Mouse (Mus musculus) CH12.LX (cell line): Measurements from ENCODE around the gene Grid2. TPM values are rescaled to one million over a fixed set of nuclear protein-coding genes. Genes with fewer than 3 reads are reported as not detected.

Experiments
- DNase-seq: peaks from one replicate; pipeline ENCODE4 v3.0.0-alpha.2; 2013; ENCODE audit errors: extremely low read depth
- H3K27ac ChIP-seq: 2 replicates; pipeline ENCODE4 v1.5.1; 2012; ENCODE audit warnings: low read depth, mild to moderate bottlenecking, control low read depth, moderate library complexity; ENCODE audit not compliant: insufficient read depth
- H3K27me3 ChIP-seq: replicated peaks from 2 replicates; pipeline ENCODE3; 2012; ENCODE audit warnings: inconsistent platforms
- H3K36me3 ChIP-seq, 2 experiments: replicated peaks in 1 of 2; 2 replicates each; pipeline versions ENCODE3 to v1.6.1; 2012; ENCODE audit warnings: inconsistent platforms in 1 of 2, low read length in 1 of 2, mild to moderate bottlenecking in 1 of 2, mixed read lengths in 1 of 2, moderate library complexity in 1 of 2; ENCODE audit not compliant: control insufficient read depth in 1 of 2, insufficient read depth in 1 of 2
- H3K4me1 ChIP-seq, 2 experiments: 2 replicates each; pipeline ENCODE4 v1.6.1; 2012; ENCODE audit warnings: inconsistent platforms in 1 of 2, moderate library complexity in 1 of 2; ENCODE audit not compliant: insufficient read depth in 2 of 2, control insufficient read depth in 1 of 2
- H3K4me2 ChIP-seq: 2 replicates; pipeline ENCODE4 v1.6.1; 2012; ENCODE audit warnings: low read depth, mild to moderate bottlenecking, control low read depth; ENCODE audit not compliant: poor library complexity, insufficient read depth, severe bottlenecking
- H3K4me3 ChIP-seq, 3 experiments: fragments of 150-350 bp in 1 of 3; sonication (generic) in 1 of 3; replicated peaks in 1 of 3; 2 replicates each; pipeline versions ENCODE3 to v1.5.1; 2011 to 2012; ENCODE audit warnings: low read depth in 2 of 3, low read length in 2 of 3, mild to moderate bottlenecking in 2 of 3, moderate library complexity in 2 of 3, control low read depth in 1 of 3, improper control_type of control experiment in 1 of 3, inconsistent platforms in 1 of 3, mixed read lengths in 1 of 3; ENCODE audit not compliant: poor library complexity in 1 of 3
- H3K79me2 ChIP-seq: replicated peaks from 2 replicates; pipeline ENCODE4 v1.6.1; 2012; ENCODE audit warnings: mild to moderate bottlenecking, moderate library complexity; ENCODE audit not compliant: control insufficient read depth, poor library complexity, insufficient read depth, severe bottlenecking; ENCODE audit errors: extremely low read depth
- H3K9ac ChIP-seq: 2 replicates; pipeline ENCODE4 v1.6.1; 2012; ENCODE audit warnings: low read depth, mild to moderate bottlenecking, control low read depth, moderate library complexity; ENCODE audit not compliant: insufficient read depth
- H3K9me3 ChIP-seq: replicated peaks from 2 replicates; pipeline ENCODE3; 2012; ENCODE audit warnings: low read length, inconsistent platforms, mixed read lengths
- CHD1 ChIP-seq: IDR thresholded peaks from 2 replicates; pipeline ENCODE4 v1.6.1; 2012; ENCODE audit warnings: low read depth, low read length, improper control_type of control experiment, inconsistent platforms
- CTCF ChIP-seq, 2 experiments: IDR thresholded peaks in 1 of 2; conservative IDR thresholded peaks in 1 of 2; 2 replicates each; pipeline ENCODE4 v1.5.1; 2011 to 2012; ENCODE audit warnings: low read depth in 2 of 2, low read length in 2 of 2, improper control_type of control experiment in 1 of 2, inconsistent platforms in 1 of 2, mild to moderate bottlenecking in 1 of 2, moderate library complexity in 1 of 2
- ELF1 ChIP-seq: IDR thresholded peaks from 2 replicates; pipeline ENCODE4 v1.6.1; 2014; ENCODE audit warnings: low read depth, mild to moderate bottlenecking, inconsistent platforms, low read length, improper control_type of control experiment
- EP300 ChIP-seq: IDR thresholded peaks from 2 replicates; pipeline ENCODE4 v1.6.1; 2011; ENCODE audit warnings: low read length, improper control_type of control experiment
- ETS1 ChIP-seq: conservative IDR thresholded peaks from 2 replicates; pipeline ENCODE4 v1.6.1; 2012; ENCODE audit warnings: low read depth, mild to moderate bottlenecking, inconsistent platforms, low read length, improper control_type of control experiment, moderate library complexity
- GABPA ChIP-seq: IDR thresholded peaks from 2 replicates; pipeline ENCODE4 v1.6.1; 2012; ENCODE audit warnings: low read depth, low read length, improper control_type of control experiment, inconsistent platforms; ENCODE audit not compliant: insufficient replicate concordance
- HCFC1 ChIP-seq: IDR thresholded peaks from 2 replicates; pipeline ENCODE4 v1.6.1; 2012; ENCODE audit warnings: low read depth, mild to moderate bottlenecking, inconsistent platforms, low read length, improper control_type of control experiment
- JUN ChIP-seq: IDR thresholded peaks from 2 replicates; pipeline ENCODE4 v1.6.1; 2011; ENCODE audit warnings: low read depth, mild to moderate bottlenecking, low read length, improper control_type of control experiment, moderate library complexity; ENCODE audit not compliant: insufficient read depth
- JUND ChIP-seq: conservative IDR thresholded peaks from 2 replicates; pipeline ENCODE4 v1.6.1; 2011; ENCODE audit warnings: low read depth, low read length, improper control_type of control experiment
- KAT2A ChIP-seq: IDR thresholded peaks from 2 replicates; pipeline ENCODE4 v1.6.1; 2012; ENCODE audit warnings: low read length, improper control_type of control experiment, inconsistent platforms; ENCODE audit not compliant: insufficient replicate concordance
- MAX ChIP-seq: IDR thresholded peaks from 2 replicates; pipeline ENCODE4 v1.6.1; 2011; ENCODE audit warnings: low read length, improper control_type of control experiment
- MYC ChIP-seq: IDR thresholded peaks from 2 replicates; pipeline ENCODE4 v1.6.1; 2011; ENCODE audit warnings: low read depth, mild to moderate bottlenecking, improper control_type of control experiment, low read length
- NELFE ChIP-seq: IDR thresholded peaks from 2 replicates; pipeline ENCODE4 v1.6.1; 2011; ENCODE audit warnings: low read depth, low read length, improper control_type of control experiment
- PAX5 ChIP-seq: IDR thresholded peaks from 2 replicates; pipeline ENCODE4 v1.6.1; 2012; ENCODE audit warnings: low read length, inconsistent platforms, mixed read lengths
- POLR2A ChIP-seq: IDR thresholded peaks from 2 replicates; pipeline ENCODE4 v1.6.1; 2011; ENCODE audit warnings: low read depth, mild to moderate bottlenecking, improper control_type of control experiment, low read length
- POLR2AphosphoS2 ChIP-seq: IDR thresholded peaks from 2 replicates; pipeline ENCODE4 v1.6.1; 2011; ENCODE audit warnings: low read depth, low read length, improper control_type of control experiment
- RAD21 ChIP-seq: IDR thresholded peaks from 2 replicates; pipeline ENCODE4 v1.6.1; 2011; ENCODE audit warnings: low read depth, mild to moderate bottlenecking, low read length, improper control_type of control experiment, moderate library complexity
- SIN3A ChIP-seq: IDR thresholded peaks from 2 replicates; pipeline ENCODE4 v1.6.1; 2012; ENCODE audit warnings: low read length, improper control_type of control experiment, inconsistent platforms
- TBP ChIP-seq: conservative IDR thresholded peaks from 2 replicates; pipeline ENCODE4 v1.6.1; 2011; ENCODE audit warnings: low read depth, low read length, improper control_type of control experiment
- TCF12 ChIP-seq: IDR thresholded peaks from 2 replicates; pipeline ENCODE4 v1.6.1; 2014; ENCODE audit warnings: low read depth, mild to moderate bottlenecking, inconsistent platforms, low read length, improper control_type of control experiment
- UBTF ChIP-seq: IDR thresholded peaks from 2 replicates; pipeline ENCODE4 v1.6.1; 2012; ENCODE audit warnings: low read depth, mild to moderate bottlenecking, inconsistent platforms, low read length, improper control_type of control experiment, moderate library complexity
- ZKSCAN1 ChIP-seq: IDR thresholded peaks from 2 replicates; pipeline ENCODE4 v1.6.1; 2012; ENCODE audit warnings: low read depth, inconsistent platforms, low read length, improper control_type of control experiment, borderline replicate concordance
- ZNF384 ChIP-seq: IDR thresholded peaks from 2 replicates; pipeline ENCODE4 v1.6.1; 2012; ENCODE audit warnings: low read depth, low read length, improper control_type of control experiment, inconsistent platforms
- dilution Hi-C: fragments of 300-500 bp; cut with MboI; formaldehyde crosslinking; loops from 2 replicates; pipeline ENCODE4 v1.14.3; 2020; ENCODE audit warnings: low sequenced_read_pairs; ENCODE audit not compliant: extremely low pct_unique_long_range_greater_than_20kb, extremely low pct_ligation_motif_present
- in situ Hi-C: fragments of 300-500 bp; cut with MboI; formaldehyde crosslinking; loops from 3 replicates; pipeline ENCODE4 v1.14.3; 2019; ENCODE audit warnings: low sequenced_read_pairs, low pct_ligation_motif_present, low pct_unique_long_range_greater_than_20kb, mixed read lengths
- polyA plus RNA-seq: library from polyadenylated mRNA; unstranded; fragments of >175 nt; gene quantifications from 2 replicates; pipeline ENCODE4 v1.2.1, GENCODE M21; 2012; ENCODE audit warnings: low read depth; ENCODE audit not compliant: insufficient read length
- total RNA-seq, 2 experiments: library from RNA; depleted of rRNA; stranded (reverse); fragments of 300-350 nt in 1 of 2; fragments of >200 nt in 1 of 2; gene quantifications; 2 replicates each; pipeline ENCODE4 v1.2.3; 2012 to 2014

Grid2 gene
- total and polyA plus RNA-seq, 3 experiments, result not detected

- in situ Hi-C loops (no loop called here), dilution Hi-C loops (no loop called here)
- no peak overlapping the region for H3K4me2 ChIP-seq
- H3K9ac ChIP-seq, result no peak overlapping the region
- no peak overlapping the region for H3K27ac ChIP-seq
- H3K9me3 ChIP-seq, result peaks cover 7% of the 10 kb centered on the region
- no peak for TF ChIP-seq RAD21
- no peak for TF ChIP-seq CTCF (conservative IDR thresholded peaks at IDR 0.05 in 1 of 2, IDR thresholded peaks at IDR 0.05 in 1 of 2; ENCODE audit: low read depth in 2 of 2, low read length in 2 of 2)
- TF ChIP-seq HCFC1, result no peak
- no peak for TF ChIP-seq PAX5
- TF ChIP-seq SIN3A, result no peak
- TF ChIP-seq POLR2A, result no peak
- TF ChIP-seq POLR2AphosphoS2, result no peak
- TF ChIP-seq MYC, result no peak
- TF ChIP-seq NELFE, result no peak
- no peak for TF ChIP-seq GABPA
- TF ChIP-seq TBP, result no peak
- TF ChIP-seq ELF1, result no peak
- TF ChIP-seq ZKSCAN1, result no peak
- no peak for TF ChIP-seq UBTF
- no peak for TF ChIP-seq ZNF384
- no peak for TF ChIP-seq MAX
- TF ChIP-seq, all 38 proteins: peak for 0
- Histone ChIP-seq H3K4me3 (no peak overlapping the region), H3K36me3 (no peaks in the 10 kb centered on the region), H3K4me1 (no peaks in the 10 kb centered on the region), H3K79me2 (no peaks in the 10 kb centered on the region), H3K27me3 (no peaks in the 10 kb centered on the region)
- DNase-seq, result no peak
Measured at GRCm38 (mm10) chr6:63515957-63516356, 260.3 kb downstream of the Grid2 start.

GRCm38 (mm10) chr6:63531751-63532150 is 276.1 kb downstream of the Grid2 start:
- DNase-seq, result no peak
- dilution Hi-C loops, result no loop called here
- TF ChIP-seq ZNF384 (no peak), EP300 (no peak), KAT2A (no peak), CHD1 (no peak), TCF12 (no peak), JUND (no peak), RAD21 (no peak), CTCF (conservative IDR thresholded peaks at IDR 0.05 in 1 of 2, IDR thresholded peaks at IDR 0.05 in 1 of 2; ENCODE audit: low read depth in 2 of 2, low read length in 2 of 2) (no peak), ETS1 (no peak), JUN (no peak), MAX (no peak)
- Histone ChIP-seq H3K9me3 (peaks cover 7% of the 10 kb centered on the region), H3K9ac (no peak overlapping the region), H3K4me2 (no peak overlapping the region), H3K27me3 (no peaks in the 10 kb centered on the region), H3K36me3 (no peaks in the 10 kb centered on the region), H3K4me3 (no peak overlapping the region), H3K4me1 (no peaks in the 10 kb centered on the region), H3K27ac (no peak overlapping the region), H3K79me2 (no peaks in the 10 kb centered on the region)
- in situ Hi-C loops, result no loop called here
